Mouse (Mus musculus) right cerebral cortex, postnatal 14 days (tissue): Measurements from ENCODE around the gene Srsf2.
"Not testable (repeated sequence)": the region's sequence is repeated elsewhere in the genome, so short reads cannot be mapped to it uniquely, and the experiment has no call there.

Experiments
- DNase-seq: peaks from one replicate; pipeline ENCODE4 v3.0.0; 2022

Gene Srsf2

GRCm38 (mm10) chr11:116826550-116827504 lies 26.1 kb downstream of the Srsf2 start:
- DNase-seq: no peak

GRCm38 (mm10) chr11:116825230-116825629 lies 27.7 kb downstream of the Srsf2 start:
- no peak for DNase-seq

GRCm38 (mm10) chr11:116823885-116824284 lies 29.0 kb downstream of the Srsf2 start:
- DNase-seq: not testable (repeated sequence)

- no peak for DNase-seq
Observed at GRCm38 (mm10) chr11:116823255-116823654, 29.6 kb downstream of the Srsf2 start.

GRCm38 (mm10) chr11:116822626-116823025 lies 30.3 kb downstream of the Srsf2 start:
- no peak for DNase-seq

- no peak for DNase-seq
Observed at GRCm38 (mm10) chr11:116822215-116822614, 30.7 kb downstream of the Srsf2 start.

- no peak for DNase-seq
Observed at GRCm38 (mm10) chr11:116821057-116821940, 31.6 kb downstream of the Srsf2 start.

GRCm38 (mm10) chr11:116819932-116820593 lies 32.8 kb downstream of the Srsf2 start:
- DNase-seq: no peak

GRCm38 (mm10) chr11:116818722-116819121 lies 34.2 kb downstream of the Srsf2 start:
- no peak for DNase-seq

- no peak for DNase-seq
Observed at GRCm38 (mm10) chr11:116817567-116817966, 35.3 kb downstream of the Srsf2 start.

GRCm38 (mm10) chr11:116816769-116817168 lies 36.1 kb downstream of the Srsf2 start:
- DNase-seq: no peak

- DNase-seq: no peak
Observed at GRCm38 (mm10) chr11:116814884-116815415, 37.9 kb downstream of the Srsf2 start.

GRCm38 (mm10) chr11:116814076-116814883 lies 38.6 kb downstream of the Srsf2 start:
- DNase-seq: peak; percentile 26

- DNase-seq: no peak
Observed at GRCm38 (mm10) chr11:116813610-116814009, 39.3 kb downstream of the Srsf2 start.

GRCm38 (mm10) chr11:116812793-116813529 lies 39.9 kb downstream of the Srsf2 start:
- DNase-seq: peak; percentile 40

- DNase-seq: peak; percentile 75
Observed at GRCm38 (mm10) chr11:116810983-116811901, 41.7 kb downstream of the Srsf2 start.

- no peak for DNase-seq
Observed at GRCm38 (mm10) chr11:116810528-116810927, 42.4 kb downstream of the Srsf2 start.

GRCm38 (mm10) chr11:116809520-116809919 lies 43.4 kb downstream of the Srsf2 start:
- no peak for DNase-seq

GRCm38 (mm10) chr11:116808811-116809395 lies 44.0 kb downstream of the Srsf2 start:
- no peak for DNase-seq
